Mouse (Mus musculus) lung, postnatal 0 days (tissue): Measurements from ENCODE around the gene Ctcf. TPM values are rescaled to one million over a fixed set of nuclear protein-coding genes. Genes with fewer than 3 reads are reported as not detected.
A peak's percentile ranks its signal among the peaks of the same experiment; 100 is the strongest.

ENCODE experiments used
- ATAC-seq: fragments of 200-750 bp; cut with Nextera tagmentation; 2 replicates; pipeline ENCODE4 v1.8.0; 2017; ENCODE audit warnings: moderate library complexity
- DNase-seq: peaks from one replicate; pipeline ENCODE4 v3.0.0-alpha.2; 2016; ENCODE audit warnings: low spot score
- H3K27ac ChIP-seq: fragments of 300-500 bp; sonication (generic); 2 replicates; pipeline ENCODE4 v1.5.1; 2014; ENCODE audit warnings: antibody characterized with exemption, mild to moderate bottlenecking, low read length, mixed read lengths
- H3K27me3 ChIP-seq: fragments of 300-500 bp; sonication (generic); replicated peaks from 2 replicates; pipeline ENCODE4 v1.6.1; 2014; ENCODE audit warnings: low read length, mixed read lengths; ENCODE audit not compliant: insufficient read depth
- H3K36me3 ChIP-seq: fragments of 300-500 bp; sonication (generic); 2 replicates; pipeline ENCODE4 v1.6.1; 2014; ENCODE audit warnings: low read length, mixed read lengths; ENCODE audit not compliant: insufficient read depth
- H3K4me1 ChIP-seq: fragments of 300-500 bp; sonication (generic); 2 replicates; pipeline ENCODE4 v1.6.1; 2014; ENCODE audit warnings: antibody characterized with exemption, low read depth, low read length, mixed read lengths; ENCODE audit not compliant: insufficient read depth
- H3K4me2 ChIP-seq: fragments of 300-500 bp; sonication (generic); replicated peaks from 2 replicates; pipeline ENCODE4 v1.6.1; 2014; ENCODE audit warnings: low read depth, mild to moderate bottlenecking, low read length, moderate library complexity, mixed read lengths
- H3K4me3 ChIP-seq: fragments of 300-500 bp; sonication (generic); 2 replicates; pipeline ENCODE4 v1.5.1; 2014; ENCODE audit warnings: low read depth, low read length
- H3K9ac ChIP-seq: fragments of 300-500 bp; sonication (generic); replicated peaks from 2 replicates; pipeline ENCODE4 v1.6.1; 2014; ENCODE audit warnings: low read depth, mild to moderate bottlenecking
- H3K9me3 ChIP-seq: fragments of 300-500 bp; sonication (generic); 2 replicates; pipeline ENCODE4 v1.6.1; 2016; ENCODE audit warnings: low read length, mixed read lengths
- CTCF ChIP-seq: IDR thresholded peaks from 2 replicates; pipeline ENCODE4 v1.5.1; 2016; ENCODE audit warnings: antibody characterized with exemption, mild to moderate bottlenecking
- EP300 ChIP-seq: IDR thresholded peaks from 2 replicates; pipeline ENCODE4 v1.6.1; 2016; ENCODE audit warnings: antibody characterized with exemption, mild to moderate bottlenecking, control low read depth
- WGBS: fragments of 180-500 bp; shearing (Covaris S2); extraction: QIAGEN DNeasy Blood & Tissue Kit; methylation state at CpG from one replicate; pipeline ENCODE4 v1.1.7; 2014; 5-methylcytosine and 5-hydroxymethylcytosine counted together
- polyA plus RNA-seq: library from polyadenylated mRNA; unstranded; fragments of >200 nt; fragmentation: Nextera tagmentation; extraction: Ambion mirVana; gene quantifications from 2 replicates; pipeline ENCODE4 v1.2.1, GENCODE M21; 2015

Ctcf gene
- polyA plus RNA-seq, 1 experiment from 2014 or later, result 73.6 TPM

DNA sequence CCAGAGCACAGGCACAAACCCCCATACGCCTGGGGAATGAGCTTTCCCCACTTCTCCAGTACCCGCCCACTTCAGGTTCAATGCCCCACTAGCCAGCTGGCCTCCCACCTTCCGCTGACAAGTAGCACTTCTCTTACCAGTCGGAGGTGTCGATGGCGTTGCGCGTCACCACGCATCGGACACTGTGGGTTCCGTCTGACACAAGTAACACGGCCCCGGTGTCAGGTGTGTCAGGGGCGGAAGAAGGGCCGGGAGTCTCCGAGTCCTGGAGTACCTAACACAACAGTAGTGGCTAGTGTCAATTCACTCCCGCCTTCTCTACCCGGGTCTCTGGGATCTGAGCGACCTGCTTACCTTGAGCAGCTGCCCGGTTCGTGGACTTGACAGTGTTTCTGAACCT is 64.2 kb downstream of the Ctcf start:
- DNase-seq, result peak; percentile 66
- H3K9me3 ChIP-seq, result no peaks in the 10 kb centered on the region
- WGBS, result 0% methylated on average over 21 of the region's 21 CpGs
- peak; percentile 52 for ATAC-seq
- peak overlapping the region; percentile 90 for H3K4me2 ChIP-seq
- no peaks in the 10 kb centered on the region for H3K27me3 ChIP-seq
- peaks cover 13% of the 10 kb centered on the region; the same call in 1 of the 2 replicates for H3K36me3 ChIP-seq
- H3K4me3 ChIP-seq, result peak overlapping the region; percentile 74
- no peak for TF ChIP-seq CTCF
- TF ChIP-seq EP300, result no peak
- H3K4me1 ChIP-seq, result peaks cover 6% of the 10 kb centered on the region; the same call in 1 of the 2 replicates
- peak overlapping the region; percentile 52 for H3K9ac ChIP-seq
- H3K27ac ChIP-seq, result peak overlapping the region; percentile 91

DNA sequence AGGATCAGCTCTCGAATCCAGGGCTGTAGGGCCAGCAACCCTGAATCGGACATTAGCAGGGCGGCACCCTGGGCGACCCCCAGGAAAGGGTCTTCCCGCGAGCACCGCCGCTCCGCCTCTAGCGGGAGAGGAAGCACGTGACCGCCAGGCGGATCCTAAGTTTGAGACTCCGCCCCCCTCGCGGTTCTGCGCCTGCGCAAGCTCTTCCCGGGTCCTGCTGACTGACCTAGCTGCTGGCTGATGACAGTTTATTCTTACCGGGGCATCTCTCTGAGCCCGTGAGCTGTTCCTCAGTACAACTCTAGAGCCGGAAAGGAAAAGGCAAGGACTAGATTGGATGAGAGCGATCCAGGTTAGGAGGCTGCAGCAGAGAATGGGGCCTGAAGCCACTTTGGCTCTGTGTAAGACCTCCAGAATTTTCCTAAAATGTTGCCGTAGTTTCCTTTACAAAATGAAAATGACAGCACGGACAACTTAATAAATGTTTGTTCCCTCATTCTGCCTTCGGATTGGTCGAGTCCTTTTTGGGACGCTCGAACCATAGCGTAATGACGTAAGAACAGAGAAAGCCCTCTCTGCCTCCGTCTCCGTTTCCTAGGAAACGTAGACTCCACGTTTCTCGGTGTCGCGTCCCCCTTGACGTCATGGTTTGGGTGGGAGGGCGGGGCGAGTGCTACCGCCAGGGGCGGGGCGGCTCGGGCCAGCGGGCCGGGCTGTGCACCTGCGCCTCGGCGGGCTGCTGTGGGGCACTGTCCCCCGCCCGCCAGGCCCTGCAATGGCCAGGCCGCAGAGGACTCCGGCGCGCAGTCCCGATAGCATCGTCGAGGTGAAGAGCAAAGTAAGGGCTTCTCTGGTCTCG is 64.8 kb downstream of the Ctcf start, which contains the start of the genes Acd and Pard6a:
Gene Acd (minus strand): TSS at position 137 of the 859 bp plus-strand sequence.
Gene Pard6a (plus strand): TSS at position 183 of the 859 bp plus-strand sequence.
- DNase-seq (peak; percentile 96), ATAC-seq (peak; percentile 89)
- H3K36me3 ChIP-seq, result peaks cover 13% of the 10 kb centered on the region; the same call in 1 of the 2 replicates
- H3K9me3 ChIP-seq, result no peaks in the 10 kb centered on the region
- peak within 1 kb of the TSS; percentile 52 for H3K9ac ChIP-seq
- H3K4me2 ChIP-seq, result peak within 1 kb of the TSS; percentile 90
- TF ChIP-seq CTCF (0 out of 2 replicates have a peak, but pooled peaks have one; percentile 7), EP300 (no peak)
- WGBS, result under 1% methylated on average over 60 of the region's 60 CpGs
- peak within 1 kb of the TSS; percentile 74 for H3K4me3 ChIP-seq
- peaks cover 6% of the 10 kb centered on the region; the same call in 1 of the 2 replicates for H3K4me1 ChIP-seq
- H3K27ac ChIP-seq, result peak within 1 kb of the TSS; percentile 91
- no peaks in the 10 kb centered on the region for H3K27me3 ChIP-seq

DNA sequence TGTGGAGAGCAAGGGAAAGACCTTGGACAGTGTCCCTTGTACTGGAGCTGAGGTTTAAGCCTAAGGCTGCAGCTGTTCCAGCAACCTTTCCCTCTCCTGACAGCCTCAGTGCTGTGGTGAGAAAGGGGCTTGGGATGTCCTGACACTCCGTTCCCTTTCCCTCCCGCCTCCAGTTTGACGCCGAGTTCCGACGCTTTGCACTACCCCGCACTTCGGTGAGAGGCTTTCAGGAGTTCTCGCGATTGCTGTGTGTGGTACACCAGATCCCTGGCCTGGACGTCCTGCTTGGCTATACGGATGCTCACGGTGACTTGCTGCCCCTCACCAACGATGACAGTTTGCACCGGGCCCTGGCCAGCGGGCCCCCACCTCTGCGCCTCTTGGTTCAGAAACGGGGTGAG is 65.6 kb downstream of the Ctcf start:
- H3K36me3 ChIP-seq, result peaks cover 13% of the 10 kb centered on the region; the same call in 1 of the 2 replicates
- WGBS, result 46% methylated on average over 18 of the region's 18 CpGs
- H3K4me2 ChIP-seq, result peak overlapping the region; percentile 90
- H3K4me1 ChIP-seq, result peaks cover 6% of the 10 kb centered on the region; the same call in 1 of the 2 replicates
- ATAC-seq (0 out of 2 replicates have a peak, but pooled peaks have one; percentile 0), DNase-seq (no peak)
- H3K4me3 ChIP-seq, result peak overlapping the region; percentile 74
- H3K9me3 ChIP-seq, result no peaks in the 10 kb centered on the region
- H3K9ac ChIP-seq, result no peak overlapping the region
- H3K27ac ChIP-seq, result peak overlapping the region; percentile 33; the same call in 1 of the 2 replicates
- no peaks in the 10 kb centered on the region for H3K27me3 ChIP-seq
- TF ChIP-seq CTCF, result no peak

DNA sequence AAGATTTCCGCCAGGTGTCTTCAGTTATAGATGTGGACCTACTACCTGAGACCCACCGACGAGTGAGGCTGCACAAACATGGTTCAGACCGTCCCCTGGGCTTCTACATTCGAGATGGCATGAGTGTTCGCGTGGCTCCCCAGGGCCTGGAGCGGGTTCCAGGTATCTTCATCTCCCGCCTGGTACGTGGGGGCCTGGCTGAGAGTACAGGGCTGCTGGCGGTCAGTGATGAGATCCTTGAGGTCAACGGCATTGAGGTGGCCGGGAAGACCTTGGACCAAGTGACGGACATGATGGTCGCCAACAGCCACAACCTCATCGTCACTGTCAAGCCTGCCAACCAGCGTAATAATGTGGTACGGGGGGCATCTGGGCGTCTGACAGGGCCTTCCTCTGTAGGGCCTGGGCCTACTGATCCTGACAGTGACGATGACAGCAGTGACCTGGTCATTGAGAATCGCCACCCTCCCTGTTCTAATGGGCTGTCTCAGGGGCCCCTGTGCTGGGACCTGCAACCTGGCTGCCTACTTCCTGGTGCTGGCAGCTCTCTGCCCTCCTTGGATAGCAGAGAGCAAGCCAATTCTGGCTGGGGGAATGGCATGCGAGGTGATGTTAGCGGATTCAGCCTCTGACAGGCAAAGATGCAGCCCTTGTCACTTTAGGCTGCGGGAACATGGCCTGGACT is 66.5 kb downstream of the Ctcf start:
- H3K9me3 ChIP-seq, result no peaks in the 10 kb centered on the region
- ATAC-seq (no peak), DNase-seq (no peak)
- H3K4me2 ChIP-seq, result no peak overlapping the region
- TF ChIP-seq EP300, result no peak
- no peak for TF ChIP-seq CTCF
- H3K27me3 ChIP-seq, result no peaks in the 10 kb centered on the region
- peaks cover 14% of the 10 kb centered on the region; the same call in 1 of the 2 replicates for H3K4me1 ChIP-seq
- H3K9ac ChIP-seq, result no peak overlapping the region
- H3K27ac ChIP-seq, result no peak overlapping the region
- H3K4me3 ChIP-seq, result no peak overlapping the region
- 88% methylated on average over 24 of the region's 24 CpGs for WGBS
- 0 out of 2 replicates have a peak, but pooled peaks cover 7% of the 10 kb centered on the region for H3K36me3 ChIP-seq

DNA sequence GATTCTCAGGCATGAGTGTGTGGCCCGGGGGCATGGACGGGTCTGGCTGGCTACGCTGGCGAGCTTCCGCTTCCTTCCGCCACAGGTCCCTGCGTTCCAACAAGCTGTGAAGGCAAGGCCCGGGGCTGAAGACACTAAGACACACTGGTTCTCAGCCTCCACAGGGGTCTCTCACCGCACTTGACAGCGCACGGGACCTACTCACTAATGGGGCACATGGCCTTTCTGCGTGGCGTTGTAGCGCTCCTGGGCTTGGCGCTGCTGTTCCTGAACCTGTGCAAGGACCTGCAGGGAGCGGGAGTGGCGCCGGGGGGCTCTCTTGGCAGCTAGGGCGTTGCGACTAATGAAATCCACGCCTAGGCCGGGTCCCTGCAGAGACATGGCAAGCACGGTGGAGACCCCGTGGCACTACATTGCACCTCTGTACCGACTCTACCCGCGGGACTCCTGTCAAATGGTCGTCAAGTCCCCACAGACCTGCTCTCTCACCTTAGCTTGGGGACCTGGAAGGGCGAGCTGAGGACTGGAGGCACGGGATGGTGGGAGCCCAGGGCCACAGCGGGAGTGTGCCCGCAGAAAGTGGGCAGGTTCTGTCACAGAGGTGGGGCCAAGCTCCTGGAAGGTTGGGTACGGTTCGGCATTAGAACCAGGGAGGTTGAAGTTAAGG is 67.9 kb downstream of the Ctcf start:
- Histone ChIP-seq H3K27me3 (no peaks in the 10 kb centered on the region), H3K4me2 (no peak overlapping the region), H3K9me3 (no peaks in the 10 kb centered on the region), H3K27ac (no peak overlapping the region), H3K4me1 (peaks cover 14% of the 10 kb centered on the region; the same call in 1 of the 2 replicates), H3K4me3 (no peak overlapping the region), H3K9ac (no peak overlapping the region), H3K36me3 (0 out of 2 replicates have a peak, but pooled peaks cover 7% of the 10 kb centered on the region)
- WGBS, result 93% methylated on average over 34 of the region's 34 CpGs
- DNase-seq (no peak), ATAC-seq (no peak)
- TF ChIP-seq EP300, result no peak
